ENCODE assay signal across 23 mouse cellular contexts in the genomic region with DNA sequence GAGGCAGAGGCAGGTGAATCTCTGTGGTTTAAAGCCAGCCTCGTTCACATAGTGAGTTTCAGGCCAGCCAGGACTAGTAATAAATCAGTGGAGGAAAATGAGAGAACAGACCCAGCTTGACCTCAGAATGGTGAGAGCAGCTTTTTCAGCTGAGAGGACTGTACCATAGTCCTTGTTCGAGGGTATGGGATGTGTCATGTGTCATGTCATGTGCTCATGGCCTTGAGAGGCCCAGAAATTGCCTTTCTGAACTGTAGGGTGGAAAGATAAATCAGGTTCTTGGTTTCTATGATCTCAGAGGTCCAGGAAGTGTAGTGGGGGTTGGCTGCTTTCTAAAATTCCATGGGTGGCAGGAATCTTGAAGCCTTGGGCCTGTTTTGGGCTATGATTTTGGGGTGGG.
DNase-seq lines count a peak whose midpoint lies in the region; ATAC-seq and TF ChIP-seq lines count a peak whose summit lies in the region.
"Had no signal": no experiment of that assay in that cellular context is flagged by ENCODE, and none has a peak within 500 bp of the region (broad histone marks: within the 10 kb centered on the region; RNA-seq: fewer than 3 reads in every experiment).

No protein-coding gene starts in this region.

- whole genome bisulfite sequencing in kidney, embryonic 15.5 days, result 18% methylated on average over 2 of the region's 2 CpGs
- WGBS in kidney, adult 2 months, result 18% methylated on average over 2 of the region's 2 CpGs
- WGBS in macrophage (ENCODE audit: missing documents), result 63% methylated on average over 2 of the region's 2 CpGs

- H3K9ac ChIP-seq in kidney, embryonic 15.5 days, result no peak overlapping the region
- H3K9ac ChIP-seq: hindbrain, embryonic 15.5 days; liver, embryonic 13.5 days; lung, embryonic 14.5 days; neural tube, embryonic 12.5 days had no signal

- no peak for TF ChIP-seq POLR2A in kidney, adult 2 months (IDR thresholded peaks at IDR 0.05; ENCODE audit: low read depth, low read length)

- no peak overlapping the region for H3K4me2 ChIP-seq in kidney, embryonic 15.5 days
- H3K4me2 ChIP-seq: hindbrain, embryonic 15.5 days; liver, embryonic 13.5 days; lung, embryonic 14.5 days; neural tube, embryonic 12.5 days had no signal

- H3K9me3 ChIP-seq in kidney, embryonic 15.5 days (replicated peaks), result no peaks in the 10 kb centered on the region
- H3K9me3 ChIP-seq: embryonic facial prominence, embryonic 10.5 days; heart, embryonic 10.5 days; hindbrain, embryonic 15.5 days; limb, embryonic 10.5 days; liver, embryonic 13.5 days; midbrain, embryonic 10.5 days; neural tube, embryonic 12.5 days had no signal

- peaks cover 42% of the 10 kb centered on the region for H3K4me1 ChIP-seq in kidney, embryonic 15.5 days
- peaks cover 24% of the 10 kb centered on the region for H3K4me1 ChIP-seq in kidney, adult 2 months (ENCODE audit: control insufficient read depth, insufficient read depth, low read length)

- peaks cover 21% of the 10 kb centered on the region; the same call in 1 of the 2 replicates for H3K79me2 ChIP-seq in macrophage (ENCODE audit: inconsistent target)

- ATAC-seq in kidney, embryonic 15.5 days (replicated peaks; ENCODE audit: low FRiP score), result no peak

- no peak overlapping the region for H3K4me3 ChIP-seq in kidney, embryonic 15.5 days (replicated peaks)
- no peak overlapping the region for H3K4me3 ChIP-seq in kidney, adult 2 months (ENCODE audit: insufficient read depth, low read depth, low read length)
- H3K4me3 ChIP-seq in macrophage (ENCODE audit: inconsistent target), result no peak overlapping the region
- H3K4me3 ChIP-seq: embryonic facial prominence, embryonic 10.5 days; heart, embryonic 10.5 days; hindbrain, embryonic 15.5 days; limb, embryonic 10.5 days; liver, embryonic 13.5 days; midbrain, embryonic 10.5 days; neural tube, embryonic 12.5 days had no signal

- no peaks in the 10 kb centered on the region for H3K27me3 ChIP-seq in kidney, embryonic 15.5 days
- no peaks in the 10 kb centered on the region for H3K27me3 ChIP-seq in kidney, adult 2 months (replicated peaks; ENCODE audit: control insufficient read depth, insufficient read depth, low read length)
- H3K27me3 ChIP-seq: hindbrain, embryonic 15.5 days; liver, embryonic 13.5 days; neural tube, embryonic 12.5 days had no signal

- no peaks in the 10 kb centered on the region for H3K36me3 ChIP-seq in kidney, embryonic 15.5 days
- no peaks in the 10 kb centered on the region for H3K36me3 ChIP-seq in kidney, adult 2 months (ENCODE audit: control insufficient read depth, insufficient read depth, low read length)
- no peaks in the 10 kb centered on the region for H3K36me3 ChIP-seq in macrophage (ENCODE audit: inconsistent target)
- H3K36me3 ChIP-seq: embryonic facial prominence, embryonic 10.5 days; heart, embryonic 10.5 days; hindbrain, embryonic 15.5 days; limb, embryonic 10.5 days; liver, embryonic 13.5 days; midbrain, embryonic 10.5 days; neural tube, embryonic 12.5 days had no signal

- peak overlapping the region; percentile 24; the same call in 1 of the 2 replicates for H3K27ac ChIP-seq in kidney, embryonic 15.5 days
- no peak overlapping the region for H3K27ac ChIP-seq in kidney, adult 2 months (ENCODE audit: insufficient read depth, low read depth, low read length)
- peak overlapping the region; percentile 10 for H3K27ac ChIP-seq in macrophage
- H3K27ac ChIP-seq: embryonic facial prominence, embryonic 10.5 days; heart, embryonic 10.5 days; hindbrain, embryonic 15.5 days; limb, embryonic 10.5 days; liver, embryonic 13.5 days; midbrain, embryonic 10.5 days; neural tube, embryonic 12.5 days had no signal

- TF ChIP-seq CTCF in kidney, adult 2 months (conservative IDR thresholded peaks at IDR 0.05; ENCODE audit: insufficient read depth, insufficient read length, low read depth, low read length), result no peak

- peak; percentile 73 to 89 for DNase-seq in adrenal gland, adult (ENCODE audit: inconsistent age in 2 of 2, low spot score in 1 of 2)
- DNase-seq in adrenal gland, postnatal 4 days (ENCODE audit: low spot score in 2 of 2), result no peak
- DNase-seq in kidney, adult 2 months, result no peak
- DNase-seq in adrenal gland, postnatal 25 days, result peak; percentile 30
- no peak for DNase-seq in left cerebral cortex, adult 8-10 months (ENCODE audit: low spot score in 2 of 2)
- no peak for DNase-seq in thymus, postnatal 0 days (ENCODE audit: low spot score)
- DNase-seq: cerebellum, adult 2 months; cerebellum, postnatal 36 days; gastrocnemius, postnatal 36 days; heart, postnatal 36 days; kidney, adult 9 months; liver, embryonic 13.5 days; lung, embryonic 14.5 days; lung, postnatal 4 days; right cerebral cortex, postnatal 25 days had no signal

Comparison
In these comparisons a context has a peak if more than half of its experiments do, and no peak if none do; other contexts are left out.
1. DNase-seq: peak in adrenal gland, adult (2 of 2) and adrenal gland, postnatal 25 days (single experiment); none in adrenal gland, postnatal 4 days (0 of 2), kidney, adult 2 months (single experiment), left cerebral cortex, adult 8-10 months (0 of 2) and thymus, postnatal 0 days (single experiment).